Mouse (Mus musculus): ENCODE results near the gene Htr2a.
A peak's percentile ranks its signal among the peaks of the same experiment; 100 is the strongest.

Gene Htr2a

DNA sequence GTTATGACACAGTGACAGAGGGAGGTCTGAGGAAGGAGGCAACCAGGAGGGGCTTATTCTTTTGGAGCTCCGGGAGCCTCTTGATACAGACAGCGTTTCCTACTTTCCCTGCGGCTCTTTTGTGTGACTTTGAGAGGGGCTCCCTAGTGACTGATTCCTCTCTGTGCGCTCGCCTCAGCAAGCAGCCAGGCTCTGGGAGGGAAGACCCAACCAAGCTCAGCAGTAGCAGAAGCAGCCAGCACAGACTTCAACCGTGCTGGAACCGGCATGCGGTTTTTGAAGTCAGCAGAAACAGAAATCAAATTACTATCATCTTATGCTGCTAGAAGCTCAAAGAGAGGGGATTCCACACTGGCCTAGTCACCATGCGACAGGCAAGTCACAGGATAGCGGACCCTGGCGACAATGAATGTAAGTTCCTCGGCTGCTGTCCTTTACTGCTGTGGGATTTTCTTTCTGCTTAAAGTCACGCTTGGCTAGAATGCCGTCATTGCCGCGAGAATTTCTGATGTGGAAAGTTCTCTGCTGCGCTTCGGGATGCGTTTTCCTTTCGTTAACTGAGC is at the start of gene Htr2a:
Gene Htr2a (plus strand): TSS at position 22 of the 563 bp plus-strand sequence.
- peak; percentile 69 for DNase-seq (ENCODE audit: low spot score)

DNA sequence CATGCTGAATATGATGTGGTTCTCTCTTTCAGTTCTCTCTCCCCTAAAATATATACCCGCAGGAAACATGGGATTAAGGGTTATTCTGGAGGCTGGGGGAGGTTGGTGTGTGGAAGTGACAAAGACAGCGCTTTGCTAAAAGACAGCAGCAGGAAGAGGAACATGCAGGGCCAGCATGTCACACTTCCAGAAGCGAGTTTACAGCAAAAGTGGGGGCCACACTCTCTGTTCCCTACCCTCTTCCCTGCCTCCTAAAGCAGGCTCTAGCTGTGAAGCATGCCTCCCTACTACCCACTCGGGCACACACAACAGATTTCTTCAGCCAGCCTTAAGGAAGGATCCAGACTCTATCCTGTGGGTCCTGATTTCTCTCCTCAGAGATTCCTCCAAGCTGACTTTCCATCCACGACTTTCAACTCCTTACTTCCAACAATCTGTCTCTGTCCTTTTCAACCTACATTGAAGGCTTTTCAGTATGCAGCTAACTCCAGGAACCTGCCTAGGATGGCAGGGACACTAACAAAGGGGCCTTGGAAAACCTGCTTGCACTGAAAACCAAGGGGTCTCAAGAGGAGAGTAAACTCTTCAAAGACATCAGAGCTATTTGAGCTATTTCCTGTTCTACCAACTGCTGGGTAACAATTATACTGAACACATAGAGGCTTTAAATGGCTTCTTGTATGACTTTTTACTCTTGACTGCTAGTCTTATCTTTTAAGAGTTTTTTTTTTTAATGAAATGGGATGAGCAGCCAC is 39.1 kb upstream of the Htr2a start:
- no peak for DNase-seq (ENCODE audit: low spot score)

DNA sequence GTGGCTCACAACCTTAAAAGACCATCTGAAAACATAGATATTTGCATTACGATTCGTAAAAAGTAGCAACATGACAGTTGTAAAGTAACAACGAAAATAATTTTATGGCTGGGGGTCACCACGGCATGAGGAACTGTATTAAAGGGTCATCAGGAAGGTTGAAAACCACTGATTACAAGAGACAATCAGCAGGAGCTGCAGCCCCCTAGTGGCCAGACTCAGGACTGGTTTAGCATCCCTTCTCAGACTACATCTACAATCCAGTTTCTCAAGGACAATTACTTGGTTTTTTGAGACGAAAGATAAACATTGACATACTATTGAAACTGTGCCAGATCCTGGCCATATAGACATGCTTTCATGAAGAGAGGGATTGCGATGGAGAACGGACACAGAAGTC is 38.1 kb upstream of the Htr2a start:
- peak; percentile 66 for DNase-seq (ENCODE audit: low spot score)

DNA sequence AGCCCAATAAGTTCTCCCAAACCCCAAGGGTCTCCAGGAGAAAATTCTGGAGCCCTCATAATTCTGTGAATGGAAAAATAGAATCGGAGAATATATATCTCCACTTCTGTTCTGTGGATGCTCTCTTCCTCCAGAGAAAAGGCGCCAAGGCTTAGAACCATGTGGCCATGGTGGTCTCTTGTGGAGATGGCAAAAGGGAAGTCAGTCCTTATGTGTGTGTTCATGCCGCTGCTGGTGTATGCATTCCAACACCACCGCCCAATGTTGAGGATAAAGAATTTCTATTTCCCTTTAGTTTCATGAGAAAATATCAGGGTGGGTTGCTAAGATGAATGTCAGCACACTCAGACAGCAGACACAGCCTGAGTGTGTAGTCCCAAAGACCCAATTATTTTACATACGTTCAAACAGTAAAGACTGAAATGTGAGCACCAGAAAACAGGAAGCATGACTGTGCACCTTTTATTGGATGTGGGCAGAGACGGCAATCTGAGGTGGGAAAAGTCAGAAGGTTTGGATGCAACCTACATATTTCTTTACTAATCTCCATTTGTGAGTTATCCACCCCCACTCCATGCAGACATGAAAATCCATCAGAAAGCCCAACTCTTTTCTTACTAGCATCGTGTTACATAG is 37.4 kb upstream of the Htr2a start:
- DNase-seq (ENCODE audit: low spot score), result no peak

DNA sequence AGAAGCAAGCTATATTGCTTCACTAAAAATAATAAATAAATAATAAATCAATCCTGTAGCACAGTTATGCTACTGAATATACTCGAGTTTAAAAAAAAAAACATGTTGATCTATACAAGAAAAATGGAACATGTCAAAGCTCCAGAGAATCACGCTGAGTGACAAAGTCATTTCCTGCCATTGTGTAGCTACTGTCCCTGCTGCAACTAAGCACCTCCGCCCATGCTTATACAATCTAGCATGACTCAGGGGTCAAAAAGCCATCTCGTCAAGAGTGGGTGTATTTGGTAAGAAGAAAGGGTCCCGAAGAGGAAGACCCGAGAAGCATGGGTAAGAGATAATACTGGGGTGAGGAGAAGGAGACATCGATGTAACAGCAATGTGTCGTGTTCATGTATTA is 29.3 kb upstream of the Htr2a start:
- DNase-seq (ENCODE audit: low spot score), result peak; percentile 33

DNA sequence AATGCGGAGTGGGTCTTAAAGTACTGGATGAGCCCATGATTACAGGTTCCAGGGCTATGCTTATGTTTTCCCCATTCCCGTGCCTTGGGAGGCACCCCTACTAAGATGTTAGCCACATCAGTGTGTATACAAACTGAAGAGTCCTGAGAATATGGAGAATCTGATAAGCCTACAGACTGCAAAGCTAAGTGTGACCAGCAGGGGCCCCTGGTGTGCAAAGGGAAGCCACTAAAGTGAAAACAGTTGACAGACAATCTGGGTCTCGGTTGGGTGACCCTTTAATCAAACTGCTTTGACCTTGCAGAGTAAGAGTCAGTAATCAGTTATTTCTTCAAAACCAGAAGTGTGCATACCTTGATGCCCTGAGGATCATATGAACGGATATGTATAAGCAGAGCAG is 21.8 kb upstream of the Htr2a start:
- DNase-seq (ENCODE audit: low spot score), result no peak

DNA sequence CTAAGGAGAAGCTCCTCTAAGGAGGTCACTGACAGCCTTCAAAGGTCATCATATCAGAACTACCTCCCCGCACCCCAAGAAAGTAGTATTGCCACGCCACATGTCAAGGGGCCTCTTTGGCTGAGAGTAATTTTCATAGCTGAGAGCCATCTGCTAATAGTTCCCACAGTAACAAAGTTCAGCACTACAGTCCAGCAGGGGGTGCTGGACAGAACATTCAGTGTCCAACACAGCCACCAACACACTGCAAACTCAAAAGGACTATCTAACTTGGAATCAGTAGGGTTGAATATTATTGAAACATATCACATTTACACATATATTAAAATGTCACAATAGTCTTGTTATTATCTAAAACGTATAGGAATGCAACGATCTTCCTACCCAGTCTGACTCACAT is 2.6 kb upstream of the Htr2a start:
- peak; percentile 11 for DNase-seq (ENCODE audit: low spot score)

DNA sequence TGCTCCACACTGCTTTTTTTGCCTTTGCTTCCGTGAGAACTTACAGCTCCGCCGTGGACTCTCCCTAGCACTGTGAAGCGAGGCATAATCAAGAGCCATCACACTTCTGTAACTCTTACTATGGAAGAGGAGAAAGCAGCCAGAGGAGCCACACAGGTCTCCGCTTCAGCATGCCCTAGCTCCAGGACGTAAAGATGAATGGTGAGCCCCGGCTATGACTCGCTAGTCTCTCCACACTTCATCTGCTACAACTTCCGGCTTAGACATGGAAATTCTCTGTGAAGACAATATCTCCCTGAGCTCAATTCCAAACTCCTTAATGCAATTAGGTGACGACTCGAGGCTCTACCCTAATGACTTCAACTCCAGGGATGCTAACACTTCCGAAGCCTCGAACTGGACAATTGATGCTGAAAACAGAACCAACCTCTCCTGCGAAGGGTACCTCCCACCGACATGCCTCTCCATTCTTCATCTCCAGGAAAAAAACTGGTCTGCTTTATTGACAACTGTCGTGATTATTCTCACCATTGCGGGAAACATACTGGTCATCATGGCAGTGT is 1.1 kb downstream of the Htr2a start:
- peak; percentile 29 for DNase-seq (ENCODE audit: low spot score)

DNA sequence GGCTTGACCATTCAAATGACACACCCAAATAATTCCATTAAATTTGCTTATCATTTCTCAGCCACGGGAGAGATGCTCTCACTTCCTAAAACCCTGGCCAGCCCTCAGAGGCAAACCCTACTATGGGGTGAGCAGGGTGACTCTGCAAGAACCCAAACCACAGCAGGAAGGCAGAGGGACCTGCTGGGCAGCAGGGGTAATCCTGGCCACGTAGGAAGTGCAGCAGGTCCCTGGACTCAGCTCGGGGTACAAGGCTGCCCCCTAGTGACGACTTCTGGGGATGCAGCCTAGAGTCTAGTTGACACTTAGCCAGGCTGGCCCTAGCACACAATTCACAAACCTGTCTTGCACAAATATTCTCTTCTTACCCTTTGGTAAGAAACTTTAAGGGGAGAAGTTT is 2.7 kb downstream of the Htr2a start:
- peak; percentile 85 for DNase-seq (ENCODE audit: low spot score)

DNA sequence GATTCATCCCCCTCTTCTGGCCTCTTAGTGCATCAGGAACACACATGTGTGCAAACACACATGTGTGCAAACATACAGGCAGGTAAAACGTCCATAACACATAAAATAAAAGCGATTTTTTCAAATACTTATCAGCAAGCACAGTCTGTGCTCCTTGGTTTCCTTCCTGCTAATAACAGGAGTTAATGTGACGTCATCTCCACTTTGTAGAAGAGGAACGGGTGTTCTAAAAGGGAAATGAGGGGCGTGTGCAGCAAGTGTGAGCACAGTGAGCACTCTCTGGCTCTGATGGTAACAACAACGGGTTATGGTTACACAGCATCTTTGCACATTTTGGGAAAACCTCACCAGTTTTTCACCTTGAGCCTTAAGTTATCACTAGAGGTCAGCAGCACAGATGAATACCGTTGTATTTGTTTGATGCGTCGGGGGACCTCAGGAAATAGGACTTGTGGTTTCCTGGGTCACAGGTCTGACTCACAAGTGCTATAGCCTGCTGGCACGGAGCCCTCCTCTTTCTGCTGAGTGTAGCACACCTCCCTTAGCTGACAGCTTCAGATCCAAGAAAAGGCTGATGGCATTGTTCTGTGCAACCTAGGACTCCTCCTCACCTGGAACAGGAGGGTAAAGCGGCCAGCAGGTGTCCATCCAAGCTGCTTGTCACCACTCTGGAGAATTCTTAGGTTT is 5.6 kb downstream of the Htr2a start:
- DNase-seq (ENCODE audit: low spot score), result no peak

DNA sequence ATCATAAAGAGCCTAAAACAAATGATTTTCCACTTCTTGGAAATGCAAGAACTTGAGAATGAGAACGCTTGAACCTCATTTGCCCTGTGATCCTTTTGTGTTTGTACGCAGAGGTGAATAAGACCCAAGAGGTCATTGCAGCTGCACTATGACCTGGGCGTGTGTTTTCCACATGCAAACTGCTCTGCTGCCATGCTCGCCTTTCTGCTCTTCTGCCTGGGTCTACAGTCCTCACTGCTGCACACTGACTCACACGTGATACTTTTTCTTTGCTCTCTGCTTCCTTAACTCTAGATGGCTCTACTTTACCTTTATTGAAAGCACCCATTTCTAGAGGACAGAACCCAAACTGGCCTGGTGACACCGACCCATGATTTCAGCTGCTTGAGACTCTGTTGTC is 9.4 kb downstream of the Htr2a start:
- DNase-seq (ENCODE audit: low spot score), result no peak

DNA sequence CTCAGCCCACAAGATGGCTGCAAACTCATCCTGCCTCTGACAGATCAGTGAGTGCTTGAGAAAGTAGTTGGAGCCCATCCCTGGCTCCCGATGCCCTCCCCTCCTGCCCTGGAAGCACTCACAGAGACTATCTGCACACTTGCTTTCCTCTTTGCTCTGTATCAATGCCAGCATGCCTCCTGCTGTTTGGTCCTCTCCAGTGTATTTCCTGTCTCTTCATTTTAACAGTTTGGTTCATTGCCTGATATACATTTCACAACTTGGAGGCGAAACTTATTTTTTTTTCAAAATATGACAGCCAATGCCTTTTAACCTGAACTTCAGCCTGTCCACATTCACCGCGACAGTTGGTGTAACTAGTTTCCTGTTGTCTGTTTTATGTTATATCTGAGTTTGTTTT is 11.0 kb downstream of the Htr2a start:
- DNase-seq (ENCODE audit: low spot score), result no peak

DNA sequence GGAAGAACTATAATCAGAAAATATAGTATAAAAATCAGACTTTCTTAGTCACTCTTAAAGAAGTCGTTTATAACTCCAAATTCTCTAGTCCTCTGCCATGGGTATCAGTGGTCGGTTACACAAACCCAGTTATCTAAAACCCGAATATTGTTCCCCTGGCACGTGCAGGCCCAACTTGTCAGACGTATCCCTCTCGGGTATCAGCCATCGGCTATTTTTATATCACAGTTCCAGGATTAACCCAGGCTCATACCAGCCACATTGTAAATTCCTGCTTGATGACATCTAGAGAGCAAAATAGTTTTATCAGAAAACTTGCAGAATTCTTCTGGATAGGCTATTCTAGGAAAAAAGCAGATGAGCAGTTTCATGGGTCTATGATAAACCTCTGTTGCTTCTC is 16.6 kb downstream of the Htr2a start:
- DNase-seq (ENCODE audit: low spot score), result no peak

DNA sequence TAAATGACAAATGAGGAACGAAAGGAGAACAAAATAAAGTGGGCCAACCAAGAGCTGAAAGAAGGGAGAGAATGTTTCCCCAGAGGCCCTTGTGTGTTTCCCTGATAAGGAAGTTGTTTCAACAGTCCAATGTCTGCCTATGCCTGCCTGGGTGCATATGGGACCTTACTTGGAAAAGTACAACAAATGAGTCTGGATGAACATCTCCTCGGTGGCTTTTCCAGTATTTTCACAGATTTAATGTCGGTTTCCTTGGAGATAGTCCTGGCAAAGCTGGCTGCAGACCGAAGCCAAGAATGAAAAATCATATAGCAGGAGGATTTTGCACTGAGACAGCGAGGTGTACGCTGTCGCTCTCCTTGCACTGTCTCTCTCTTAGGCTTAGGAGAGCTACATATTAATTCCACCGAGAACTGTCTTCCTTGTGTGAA is 18.8 kb downstream of the Htr2a start:
- no peak for DNase-seq (ENCODE audit: low spot score)

DNA sequence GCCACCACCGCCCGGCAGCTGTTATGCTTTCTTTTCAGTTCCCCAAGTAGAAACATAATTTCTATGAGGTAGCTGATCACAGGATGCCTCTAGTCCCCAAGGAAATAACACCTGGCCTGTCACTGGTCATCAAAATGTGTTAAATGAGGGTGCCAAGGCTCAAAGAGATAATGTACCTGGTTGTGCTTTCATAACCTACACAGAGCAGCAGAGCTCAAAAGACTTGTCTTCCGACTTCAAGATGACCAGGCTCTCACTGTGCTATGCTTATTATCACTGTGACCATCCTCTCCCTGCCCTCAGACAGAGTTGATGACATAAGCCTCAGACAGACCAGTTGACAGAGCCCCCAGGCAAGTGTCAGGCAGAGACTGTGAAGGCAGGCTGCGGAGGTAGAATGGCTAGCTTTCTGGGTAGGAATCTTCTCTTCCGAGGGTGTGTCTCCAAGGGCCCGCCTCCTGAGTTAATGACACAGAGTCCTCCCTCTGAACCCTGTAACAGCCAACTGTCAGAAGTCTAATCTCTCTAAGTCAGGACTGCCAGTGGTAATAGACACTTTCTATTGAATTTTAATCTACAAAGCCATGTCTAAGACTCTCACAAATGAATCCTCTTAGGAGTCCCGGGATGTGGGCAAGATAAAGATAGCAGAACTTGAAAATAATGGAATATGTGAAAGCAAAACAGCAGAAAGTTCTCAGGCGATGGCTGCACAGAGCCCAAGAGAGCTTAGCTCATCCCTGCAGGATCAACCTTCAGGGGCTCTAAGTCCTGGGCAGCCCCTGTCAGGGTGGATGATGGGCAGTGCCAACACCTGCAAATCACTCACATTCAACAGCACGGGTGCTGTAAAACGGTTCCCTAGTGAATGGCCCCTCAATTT is 31.7 kb downstream of the Htr2a start:
- no peak for DNase-seq (ENCODE audit: low spot score)

DNA sequence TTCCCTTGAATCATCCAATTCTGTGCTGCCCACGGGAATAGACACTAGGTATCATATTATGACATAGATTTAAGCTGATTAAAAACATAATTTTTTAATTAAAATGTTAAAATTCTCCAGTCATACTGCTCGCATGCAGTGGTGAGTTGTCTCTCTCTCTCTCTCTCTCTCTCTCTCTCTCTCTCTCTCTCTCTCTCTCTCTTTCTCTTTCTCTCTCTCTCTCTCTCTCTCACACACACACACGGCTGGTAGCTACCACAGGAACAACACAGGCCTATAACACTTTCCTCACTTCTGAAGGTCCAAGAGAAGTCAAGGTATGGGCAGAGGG is 32.3 kb downstream of the Htr2a start:
- DNase-seq (ENCODE audit: low spot score), result no peak

DNA sequence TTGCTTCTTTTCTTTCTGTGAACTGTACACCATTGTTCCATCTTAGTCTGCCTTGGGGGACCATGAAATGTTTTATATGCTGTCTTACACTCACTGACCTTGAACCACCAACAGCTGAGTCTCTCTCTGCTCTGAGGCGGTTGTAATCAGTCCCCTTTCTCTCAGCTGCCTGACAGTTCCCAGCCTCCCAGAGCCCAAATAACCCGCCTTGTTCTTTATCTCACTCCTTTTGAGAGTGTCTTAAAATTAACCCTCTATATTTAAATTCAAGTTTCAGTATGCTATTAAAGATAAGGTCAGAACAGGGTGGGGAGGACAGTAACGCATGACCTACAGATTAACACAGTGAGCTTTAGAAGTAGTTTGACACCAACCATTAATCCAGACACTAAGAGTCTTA is 32.9 kb downstream of the Htr2a start:
- DNase-seq (ENCODE audit: low spot score), result no peak

DNA sequence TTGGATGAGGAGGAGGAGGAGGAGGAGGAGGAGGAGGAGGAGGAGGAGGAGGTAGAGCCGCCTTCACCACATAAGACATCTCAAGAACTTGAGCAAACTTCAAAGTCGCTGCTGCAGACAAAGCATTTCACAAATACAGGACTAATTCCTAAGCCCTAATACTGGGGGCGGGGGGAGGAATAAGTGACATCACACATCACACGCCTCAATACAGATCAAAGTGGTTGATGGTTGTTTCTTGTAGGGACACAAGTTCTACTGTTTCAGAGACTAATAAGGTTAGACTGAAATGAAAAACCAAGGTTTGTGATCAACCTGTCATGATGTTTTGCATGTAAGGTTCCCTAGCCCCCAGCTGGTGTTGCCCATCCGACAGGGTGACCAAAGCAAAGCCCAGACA is 39.2 kb downstream of the Htr2a start:
- no peak for DNase-seq (ENCODE audit: low spot score)

DNA sequence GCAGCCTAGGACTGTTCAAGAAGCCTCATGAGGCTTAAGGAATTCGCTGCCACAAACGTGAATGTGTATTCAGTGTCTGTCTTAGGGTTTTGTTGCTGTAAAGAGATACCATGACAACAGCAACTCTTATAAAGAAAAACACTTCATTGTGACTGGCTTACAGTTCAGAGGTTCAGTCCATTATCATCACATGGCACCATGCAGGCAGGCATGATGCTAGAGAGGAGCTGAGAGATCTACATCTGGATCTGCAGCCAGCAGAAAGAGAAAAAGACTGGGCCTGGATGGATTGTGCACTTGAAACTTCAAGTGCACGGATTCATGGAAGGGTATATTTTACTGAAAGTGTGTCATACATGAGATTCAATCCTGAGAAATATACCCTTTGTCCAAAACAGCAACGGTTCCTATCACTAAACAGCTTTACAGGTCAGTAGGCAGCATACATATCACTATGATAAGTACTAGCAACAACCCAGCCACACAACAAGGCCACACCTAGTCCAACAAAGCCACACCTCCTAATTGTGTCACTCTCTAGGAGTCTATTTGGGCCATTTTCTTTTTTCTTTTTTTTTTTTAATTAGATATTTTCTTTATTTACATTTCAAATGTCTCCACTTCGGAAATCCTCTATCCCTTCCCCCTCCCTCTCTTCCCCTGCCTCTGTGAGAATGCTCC is 43.8 kb downstream of the Htr2a start:
- DNase-seq (ENCODE audit: low spot score), result no peak

DNA sequence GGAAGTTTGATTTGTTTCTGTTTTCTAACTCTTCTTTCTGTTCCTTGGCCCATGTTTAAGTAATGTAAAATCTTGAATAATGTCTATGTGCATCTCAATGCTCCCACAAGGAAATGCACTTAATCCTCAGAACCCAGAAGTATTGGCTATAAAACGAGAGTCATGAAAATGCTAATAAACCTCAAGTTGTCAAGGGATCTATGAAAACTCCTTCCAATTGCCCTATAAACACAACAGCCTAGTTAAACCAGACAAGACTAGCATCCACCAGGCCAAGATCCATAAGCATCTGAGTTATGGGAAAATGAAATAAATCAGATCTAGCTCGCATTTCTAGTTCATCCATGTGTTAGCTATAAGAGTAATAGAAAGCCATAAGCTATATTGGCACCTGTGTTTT is 51.3 kb downstream of the Htr2a start:
- DNase-seq (ENCODE audit: low spot score), result no peak

DNA sequence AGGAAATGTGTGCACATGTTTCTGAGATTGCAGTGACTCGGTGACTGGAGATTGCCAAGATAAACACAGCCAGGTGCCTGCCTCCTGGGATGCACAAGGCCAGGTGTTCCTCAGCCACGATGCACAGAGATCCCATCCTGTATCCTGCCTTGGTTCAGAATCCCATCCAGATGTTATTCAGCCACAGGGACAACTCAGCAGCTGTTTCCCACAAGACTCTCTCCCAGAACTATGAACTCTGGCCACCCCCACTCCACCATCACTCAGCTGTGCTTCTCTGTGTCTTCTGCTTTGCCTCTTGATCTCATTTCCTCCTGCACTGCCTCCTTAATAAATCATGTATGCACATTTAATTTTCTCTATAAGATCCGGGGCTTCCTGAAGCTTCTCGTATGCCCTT is 56.1 kb downstream of the Htr2a start:
- DNase-seq (ENCODE audit: low spot score), result no peak

Measured in embryo, embryonic 10 days (tissue).